Mouse (Mus musculus): ENCODE measurements around the gene Mcee. TPM values are rescaled to one million over a fixed set of nuclear protein-coding genes. Genes with fewer than 3 reads are reported as not detected.

Gene Mcee
- total and polyA plus RNA-seq, 3 experiments, result 18.2 to 22.6 TPM; not detected in 1

DNA sequence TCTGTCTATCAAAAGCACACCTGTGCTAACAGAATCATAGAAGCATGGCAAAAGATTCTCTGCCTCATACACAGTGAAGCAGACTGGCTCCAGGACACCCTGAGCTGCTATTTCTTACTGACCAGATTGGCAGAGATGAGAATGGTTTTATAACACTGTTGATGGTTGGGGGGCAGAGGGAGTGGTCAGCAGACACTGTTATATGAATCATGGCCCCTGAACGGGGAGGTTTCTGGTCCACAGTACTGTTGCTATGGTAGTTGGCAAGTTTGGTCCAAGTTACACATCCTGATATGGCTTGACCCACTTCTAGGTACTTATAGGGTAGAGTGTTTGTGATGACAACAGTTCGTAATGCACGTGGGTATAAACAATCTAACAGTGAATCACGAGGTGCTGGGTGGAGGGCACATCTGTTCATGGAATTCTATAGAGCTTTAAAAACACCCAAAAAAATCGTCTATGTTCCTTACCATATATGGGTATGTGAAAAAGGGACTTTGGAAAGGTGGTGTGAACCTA is 59.5 kb downstream of the Mcee start (continued):
- TF ChIP-seq MEF2A (IDR thresholded peaks at IDR 0.05; ENCODE audit: extremely low read depth, insufficient replicate concordance, low read depth, low read length, poor library complexity, severe bottlenecking), result no peak
- TF ChIP-seq ZKSCAN1 (IDR thresholded peaks at IDR 0.05; ENCODE audit: low read depth, low read length), result no peak

DNA sequence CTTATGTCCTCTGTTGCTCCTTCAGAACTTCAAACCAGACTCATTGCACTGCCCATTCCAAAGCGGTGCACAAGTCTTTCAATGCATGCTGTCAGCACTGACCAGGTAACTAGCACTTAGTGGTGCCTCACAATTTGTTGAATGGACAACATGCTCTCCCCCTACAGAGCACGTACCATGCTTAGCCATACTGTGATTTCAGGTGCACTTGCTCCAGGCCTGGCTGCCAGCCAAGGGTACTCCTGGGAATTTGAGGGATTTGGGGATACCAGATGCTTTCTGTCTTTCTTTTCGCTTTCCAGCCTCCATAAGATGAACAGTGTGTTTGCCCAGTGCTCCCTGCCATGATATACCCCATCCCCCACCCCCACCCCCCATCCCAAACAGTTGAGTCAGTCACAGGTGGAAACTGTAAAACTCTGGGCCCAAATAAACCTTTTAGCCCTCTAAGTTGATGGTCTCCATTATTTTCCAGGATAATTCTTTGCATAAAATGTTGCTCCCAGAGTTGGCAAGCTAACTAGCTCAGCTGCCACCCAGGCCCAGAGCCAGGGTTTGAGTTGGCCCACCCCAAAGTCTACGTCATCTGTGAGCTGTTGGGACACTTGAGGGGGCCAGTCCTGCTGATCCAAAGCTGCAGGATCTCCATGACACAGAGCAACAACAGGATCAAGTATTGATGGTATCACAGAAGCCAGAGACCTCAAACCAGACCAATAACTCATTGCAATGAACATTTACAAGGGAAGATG is 60.2 kb downstream of the Mcee start:
- no peak for TF ChIP-seq TBP (IDR thresholded peaks at IDR 0.05; ENCODE audit: low read depth, low read length)
- no peak for TF ChIP-seq USF1 (IDR thresholded peaks at IDR 0.05; ENCODE audit: low read depth, low read length)
- no peak for TF ChIP-seq NRF1 (IDR thresholded peaks at IDR 0.05; ENCODE audit: insufficient read depth, low read depth, low read length, poor library complexity, severe bottlenecking)
- no peak for TF ChIP-seq E2F4 (IDR thresholded peaks at IDR 0.05; ENCODE audit: borderline replicate concordance, low read depth, low read length)
- TF ChIP-seq TCF12 (IDR thresholded peaks at IDR 0.05; ENCODE audit: low read depth, low read length), result no peak
- TF ChIP-seq SMC3 (IDR thresholded peaks at IDR 0.05; ENCODE audit: low read depth, low read length), result no peak
- no peak for TF ChIP-seq JUND (IDR thresholded peaks at IDR 0.05; ENCODE audit: low read depth, low read length)
- no peak for TF ChIP-seq MYB (IDR thresholded peaks at IDR 0.05; ENCODE audit: low read depth, low read length)
- DNase-seq (ENCODE audit: low read depth, low spot score), result no peak
- no peaks in the 10 kb centered on the region for H3K27me3 ChIP-seq (ENCODE audit: control insufficient read depth in 1 of 2, insufficient read depth in 2 of 2, low read length in 2 of 2)
- H3K4me3 ChIP-seq (ENCODE audit: control insufficient read depth in 1 of 2, insufficient read depth in 1 of 2, low read depth in 2 of 2, low read length in 2 of 2), result no peak overlapping the region
- H3K36me3 ChIP-seq (ENCODE audit: control insufficient read depth in 1 of 2, insufficient read depth in 2 of 2, low read length in 2 of 2), result no peaks in the 10 kb centered on the region
- H3K79me2 ChIP-seq (ENCODE audit: control insufficient read depth, insufficient read depth, low read length, poor library complexity), result no peaks in the 10 kb centered on the region
- no peak overlapping the region for H3K27ac ChIP-seq (ENCODE audit: control insufficient read depth, low read depth, low read length)
- no peaks in the 10 kb centered on the region for H3K4me1 ChIP-seq (ENCODE audit: control insufficient read depth in 1 of 2, insufficient read depth in 2 of 2, low read length in 2 of 2)
- H3K9ac ChIP-seq (ENCODE audit: control insufficient read depth, low read depth, low read length, poor library complexity, severe bottlenecking), result no peak overlapping the region
- H3K9me3 ChIP-seq (replicated peaks; ENCODE audit: insufficient read depth, low read length), result no peaks in the 10 kb centered on the region

- no peaks in the 10 kb centered on the region for H3K79me2 ChIP-seq (ENCODE audit: control insufficient read depth, insufficient read depth, low read length, poor library complexity)
- H3K4me3 ChIP-seq (ENCODE audit: control insufficient read depth in 1 of 2, insufficient read depth in 1 of 2, low read depth in 2 of 2, low read length in 2 of 2), result no peak overlapping the region
- H3K27me3 ChIP-seq (ENCODE audit: control insufficient read depth in 1 of 2, insufficient read depth in 2 of 2, low read length in 2 of 2), result no peaks in the 10 kb centered on the region
- no peaks in the 10 kb centered on the region for H3K4me1 ChIP-seq (ENCODE audit: control insufficient read depth in 1 of 2, insufficient read depth in 2 of 2, low read length in 2 of 2)
- DNase-seq (ENCODE audit: low read depth, low spot score), result no peak
- H3K27ac ChIP-seq (ENCODE audit: control insufficient read depth, low read depth, low read length), result no peak overlapping the region
- TF ChIP-seq ZC3H11A (IDR thresholded peaks at IDR 0.05; ENCODE audit: low read depth, low read length) (no peak), POLR2AphosphoS5 (IDR thresholded peaks at IDR 0.05; ENCODE audit: borderline replicate concordance, low read depth, low read length) (no peak), RAD21 (IDR thresholded peaks at IDR 0.05; ENCODE audit: low read depth, low read length) (no peak), ZKSCAN1 (IDR thresholded peaks at IDR 0.05; ENCODE audit: low read depth, low read length) (no peak), NELFE (IDR thresholded peaks at IDR 0.05; ENCODE audit: low read depth, low read length) (no peak), NRF1 (IDR thresholded peaks at IDR 0.05; ENCODE audit: insufficient read depth, low read depth, low read length, poor library complexity, severe bottlenecking) (no peak), POLR2A (IDR thresholded peaks at IDR 0.05; ENCODE audit: control insufficient read depth in 1 of 2, insufficient read depth in 1 of 2, low read depth in 1 of 2, low read length in 2 of 2, poor library complexity in 1 of 2) (no peak), SIN3A (IDR thresholded peaks at IDR 0.05; ENCODE audit: low read length) (no peak), ETS1 (IDR thresholded peaks at IDR 0.05; ENCODE audit: low read depth, low read length) (no peak), MYB (IDR thresholded peaks at IDR 0.05; ENCODE audit: low read depth, low read length) (no peak), MYC (IDR thresholded peaks at IDR 0.05; ENCODE audit: low read depth, low read length) (no peak)
- H3K9ac ChIP-seq (ENCODE audit: control insufficient read depth, low read depth, low read length, poor library complexity, severe bottlenecking), result no peak overlapping the region
- no peaks in the 10 kb centered on the region for H3K9me3 ChIP-seq (replicated peaks; ENCODE audit: insufficient read depth, low read length)
- no peaks in the 10 kb centered on the region for H3K36me3 ChIP-seq (ENCODE audit: control insufficient read depth in 1 of 2, insufficient read depth in 2 of 2, low read length in 2 of 2)
Measured at GRCm38 (mm10) chr7:64456176-64456575, 63.8 kb downstream of the Mcee start.

All from MEL (cell line).